Mouse (Mus musculus) limb, embryonic 13.5 days (tissue): ENCODE measurements around the gene Atp8a2. TPM values are rescaled to one million over a fixed set of nuclear protein-coding genes. Genes with fewer than 3 reads are reported as not detected.

Source experiments
- ATAC-seq: fragments of 200-750 bp; cut with Nextera tagmentation; 2 replicates; pipeline ENCODE4 v1.8.0; 2017; ENCODE audit warnings: low read depth, moderate number of reproducible peaks, moderate TSS enrichment; ENCODE audit not compliant: low FRiP score
- H3K27ac ChIP-seq: fragments of 300-500 bp; sonication (generic); 2 replicates; pipeline ENCODE4 v1.5.1; 2015; ENCODE audit warnings: inconsistent platforms, mild to moderate bottlenecking, moderate library complexity
- H3K27me3 ChIP-seq: fragments of 300-500 bp; sonication (generic); 2 replicates; pipeline ENCODE4 v1.6.1; 2015; ENCODE audit warnings: mild to moderate bottlenecking, inconsistent platforms
- H3K36me3 ChIP-seq: fragments of 300-500 bp; sonication (generic); 2 replicates; pipeline ENCODE4 v1.6.1; 2015; ENCODE audit warnings: inconsistent platforms, mild to moderate bottlenecking, moderate library complexity
- H3K4me1 ChIP-seq: fragments of 300-500 bp; sonication (generic); 2 replicates; pipeline ENCODE4 v1.6.1; 2015; ENCODE audit warnings: inconsistent platforms
- H3K4me2 ChIP-seq: fragments of 300-500 bp; sonication (generic); replicated peaks from 2 replicates; pipeline ENCODE4 v1.6.1; 2015; ENCODE audit warnings: inconsistent platforms, mild to moderate bottlenecking, moderate library complexity
- H3K4me3 ChIP-seq: fragments of 300-500 bp; sonication (generic); 2 replicates; pipeline ENCODE4 v1.5.1; 2015; ENCODE audit warnings: moderate library complexity, mild to moderate bottlenecking, inconsistent platforms
- H3K9ac ChIP-seq: fragments of 300-500 bp; sonication (generic); 2 replicates; pipeline ENCODE4 v1.6.1; 2015; ENCODE audit warnings: mild to moderate bottlenecking, inconsistent platforms
- H3K9me3 ChIP-seq: fragments of 300-500 bp; sonication (generic); 2 replicates; pipeline ENCODE4 v1.6.1; 2016; ENCODE audit warnings: inconsistent platforms
- WGBS: fragments of 180-500 bp; shearing (Covaris S2); methylation state at CpG from one replicate; pipeline ENCODE4 v1.1.7; 2015; 5-methylcytosine and 5-hydroxymethylcytosine counted together
- polyA plus RNA-seq: library from polyadenylated mRNA; unstranded; fragments of >200 nt; fragmentation: Nextera tagmentation; extraction: Ambion mirVana; gene quantifications from 2 replicates; pipeline ENCODE4 v1.2.1, GENCODE M21; 2015

The Atp8a2 gene
- 3.2 and 3.8 TPM in 2 replicates for polyA plus RNA-seq

- Histone ChIP-seq H3K27me3 (no peaks in the 10 kb centered on the region), H3K36me3 (no peaks in the 10 kb centered on the region), H3K9ac (no peak within 1 kb of the TSS), H3K4me3 (no peak within 1 kb of the TSS), H3K4me1 (no peaks in the 10 kb centered on the region), H3K9me3 (no peaks in the 10 kb centered on the region), H3K27ac (no peak within 1 kb of the TSS), H3K4me2 (no peak within 1 kb of the TSS)
- ATAC-seq = no peak
- 73% methylated on average over 7 of the region's 7 CpGs for WGBS
Measured at GRCm38 (mm10) chr14:60196884-60197283, at the start of gene Atp8a2. Atp8a2 (minus strand) TSS chr14:60197179.

GRCm38 (mm10) chr14:60238551-60238950, 41.6 kb upstream of the Atp8a2 start:
- H3K9me3 ChIP-seq = no peaks in the 10 kb centered on the region
- peaks cover 54% of the 10 kb centered on the region for H3K36me3 ChIP-seq

GRCm38 (mm10) chr14:60219886-60220285, 22.9 kb upstream of the Atp8a2 start:
- Histone ChIP-seq H3K36me3 (peaks cover 36% of the 10 kb centered on the region), H3K9ac (no peak overlapping the region), H3K9me3 (no peaks in the 10 kb centered on the region), H3K27me3 (no peaks in the 10 kb centered on the region), H3K27ac (no peak overlapping the region), H3K4me2 (no peak overlapping the region), H3K4me1 (no peaks in the 10 kb centered on the region), H3K4me3 (no peak overlapping the region)
- 93% methylated on average over 10 of the region's 10 CpGs for WGBS
- no peak for ATAC-seq

More at GRCm38 (mm10) chr14:60238551-60238950, 41.6 kb upstream of the Atp8a2 start:
- 84% methylated on average over 3 of the region's 3 CpGs for WGBS
- no peaks in the 10 kb centered on the region for H3K4me1 ChIP-seq
- ATAC-seq = no peak
- H3K4me2 ChIP-seq = no peak overlapping the region
- no peak overlapping the region for H3K27ac ChIP-seq
- H3K27me3 ChIP-seq = no peaks in the 10 kb centered on the region
- no peak overlapping the region for H3K9ac ChIP-seq
- no peak overlapping the region for H3K4me3 ChIP-seq

DNA sequence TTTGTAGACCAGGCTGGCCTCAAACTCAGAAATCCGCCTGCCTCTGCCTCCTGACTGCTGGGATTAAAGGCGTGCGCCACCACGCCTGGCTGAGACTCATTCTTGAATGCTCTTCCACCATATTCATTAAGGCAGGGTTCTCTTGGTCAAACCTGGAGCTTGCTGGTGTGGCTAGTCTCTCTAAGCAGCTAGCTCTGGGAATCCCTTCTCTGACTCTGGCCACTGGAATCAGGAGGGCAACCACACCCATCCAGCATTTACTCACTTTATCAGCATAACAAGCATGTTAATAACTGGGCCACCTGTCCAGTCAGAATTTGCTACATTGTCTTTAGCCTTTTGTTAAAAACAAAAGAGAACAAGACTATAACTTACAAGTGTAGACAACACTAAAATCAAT, 20.6 kb upstream of the Atp8a2 start:
- no peaks in the 10 kb centered on the region for H3K9me3 ChIP-seq
- no peaks in the 10 kb centered on the region for H3K4me1 ChIP-seq
- WGBS = 97% methylated on average over 4 of the region's 4 CpGs
- no peak overlapping the region for H3K27ac ChIP-seq
- H3K9ac ChIP-seq = no peak overlapping the region
- H3K27me3 ChIP-seq = no peaks in the 10 kb centered on the region
- H3K4me2 ChIP-seq = no peak overlapping the region
- no peak for ATAC-seq
- no peak overlapping the region for H3K4me3 ChIP-seq
- H3K36me3 ChIP-seq = peaks cover 32% of the 10 kb centered on the region

GRCm38 (mm10) chr14:60216125-60216524, 19.1 kb upstream of the Atp8a2 start:
- no peaks in the 10 kb centered on the region for H3K4me1 ChIP-seq
- no peaks in the 10 kb centered on the region for H3K27me3 ChIP-seq
- no peak overlapping the region for H3K9ac ChIP-seq
- ATAC-seq = no peak
- WGBS = 92% methylated on average over 1 of the region's 1 CpGs
- no peak overlapping the region for H3K4me3 ChIP-seq
- no peak overlapping the region for H3K4me2 ChIP-seq
- H3K9me3 ChIP-seq = no peaks in the 10 kb centered on the region
- H3K27ac ChIP-seq = no peak overlapping the region
- H3K36me3 ChIP-seq = peaks cover 27% of the 10 kb centered on the region

DNA sequence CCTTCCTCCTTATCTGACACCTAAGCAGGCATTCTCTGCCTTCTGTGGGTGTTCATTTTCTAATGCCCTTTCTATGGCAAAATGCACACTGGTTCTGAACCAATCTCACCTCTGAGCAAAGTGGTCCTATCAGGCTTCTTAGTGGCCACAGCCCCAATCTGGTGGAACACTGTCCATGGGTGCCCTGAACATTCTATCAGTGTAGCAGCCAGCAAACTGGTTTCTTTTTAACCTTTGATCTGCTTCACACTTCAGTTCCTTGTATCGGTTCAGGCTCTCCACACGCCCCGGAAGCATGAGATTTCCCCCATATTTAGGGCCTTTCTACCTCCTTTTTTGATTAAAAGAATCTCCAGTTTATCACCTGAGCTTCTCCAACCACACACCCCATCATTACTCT, 18.0 kb upstream of the Atp8a2 start:
- H3K9me3 ChIP-seq = no peaks in the 10 kb centered on the region
- WGBS = 86% methylated on average over 3 of the region's 3 CpGs
- H3K4me3 ChIP-seq = no peak overlapping the region
- ATAC-seq = no peak
- H3K27me3 ChIP-seq = no peaks in the 10 kb centered on the region
- H3K36me3 ChIP-seq = peaks cover 24% of the 10 kb centered on the region
- H3K4me1 ChIP-seq = no peaks in the 10 kb centered on the region
- no peak overlapping the region for H3K4me2 ChIP-seq
- no peak overlapping the region for H3K27ac ChIP-seq
- H3K9ac ChIP-seq = no peak overlapping the region

DNA sequence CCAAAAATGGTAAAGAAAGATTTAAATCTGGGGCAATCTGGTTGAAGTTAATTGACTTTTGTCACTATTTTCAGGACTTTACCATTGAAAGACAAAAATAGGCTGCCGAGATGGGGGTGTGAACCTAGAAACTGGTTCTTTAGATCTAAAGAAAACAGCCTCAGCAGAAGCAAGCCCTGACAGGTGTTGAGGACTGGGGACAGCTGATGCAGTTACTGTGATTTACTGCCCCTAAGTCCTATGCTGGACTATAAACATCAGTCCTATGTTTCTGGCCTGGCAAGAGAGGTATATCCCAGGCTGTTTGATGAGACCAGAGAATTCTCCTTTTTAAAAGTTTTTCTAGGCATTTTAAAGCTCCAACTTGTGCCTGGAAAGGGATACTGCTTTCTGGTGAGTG, 17.1 kb upstream of the Atp8a2 start:
- 45% methylated on average over 1 of the region's 1 CpGs for WGBS
- no peak for ATAC-seq
- H3K9ac ChIP-seq = no peak overlapping the region
- H3K4me2 ChIP-seq = no peak overlapping the region
- no peaks in the 10 kb centered on the region for H3K27me3 ChIP-seq
- no peaks in the 10 kb centered on the region for H3K9me3 ChIP-seq
- H3K4me3 ChIP-seq = no peak overlapping the region
- H3K36me3 ChIP-seq = peaks cover 17% of the 10 kb centered on the region
- H3K27ac ChIP-seq = no peak overlapping the region
- H3K4me1 ChIP-seq = no peaks in the 10 kb centered on the region

DNA sequence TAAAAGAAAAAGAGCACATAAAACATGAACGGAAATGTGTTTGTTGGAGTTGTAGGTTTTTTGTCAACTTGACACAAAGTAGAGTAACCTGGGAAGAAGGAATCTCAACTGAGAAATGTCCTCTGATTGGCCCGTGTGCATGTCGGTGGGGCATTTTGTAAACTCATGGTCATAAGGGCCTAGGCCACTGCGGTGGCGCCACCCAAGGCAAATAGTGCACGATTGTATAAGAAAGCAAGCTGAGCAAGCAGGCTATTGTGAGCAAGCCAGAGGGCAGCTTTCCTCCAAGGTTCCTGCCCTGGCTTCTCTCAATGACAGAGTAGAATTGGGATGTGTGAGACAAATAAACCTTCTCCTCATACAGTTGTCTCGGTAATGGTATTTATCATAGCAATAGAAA, 12.2 kb upstream of the Atp8a2 start:
- ATAC-seq = no peak
- no peaks in the 10 kb centered on the region for H3K27me3 ChIP-seq
- H3K4me1 ChIP-seq = no peaks in the 10 kb centered on the region
- H3K4me2 ChIP-seq = no peak overlapping the region
- H3K36me3 ChIP-seq = no peaks in the 10 kb centered on the region
- no peak overlapping the region for H3K4me3 ChIP-seq
- no peak overlapping the region for H3K27ac ChIP-seq
- H3K9me3 ChIP-seq = no peaks in the 10 kb centered on the region
- WGBS = 91% methylated on average over 7 of the region's 7 CpGs
- no peak overlapping the region for H3K9ac ChIP-seq

DNA sequence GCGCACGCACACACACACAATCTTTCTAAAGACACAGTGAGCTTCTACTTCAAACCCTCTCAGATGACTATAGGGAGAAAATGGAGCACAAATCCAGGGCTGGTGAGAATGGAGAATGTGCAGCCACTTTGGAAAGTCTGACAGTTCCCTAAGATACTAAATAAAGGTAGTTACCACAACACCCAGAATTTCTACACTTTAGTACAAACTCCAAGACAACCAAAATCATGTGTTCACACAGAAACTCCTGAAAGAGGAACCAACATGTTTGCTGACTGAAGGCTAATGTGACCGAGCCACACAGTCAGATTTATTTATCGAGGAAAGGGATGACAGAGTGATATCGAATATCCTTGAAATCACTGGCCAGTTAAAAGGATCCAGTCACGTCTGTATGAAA, 8.0 kb upstream of the Atp8a2 start:
- no peak for ATAC-seq
- Histone ChIP-seq H3K9ac (no peak overlapping the region), H3K36me3 (no peaks in the 10 kb centered on the region), H3K4me3 (no peak overlapping the region), H3K4me1 (no peaks in the 10 kb centered on the region), H3K27me3 (no peaks in the 10 kb centered on the region), H3K4me2 (no peak overlapping the region), H3K9me3 (no peaks in the 10 kb centered on the region), H3K27ac (no peak overlapping the region)
- 87% methylated on average over 6 of the region's 6 CpGs for WGBS

GRCm38 (mm10) chr14:60195999-60196398, 980 bp downstream of the Atp8a2 start:
- Histone ChIP-seq H3K4me3 (no peak overlapping the region), H3K9ac (no peak overlapping the region), H3K4me2 (no peak overlapping the region), H3K27me3 (no peaks in the 10 kb centered on the region), H3K36me3 (no peaks in the 10 kb centered on the region), H3K4me1 (no peaks in the 10 kb centered on the region), H3K27ac (no peak overlapping the region), H3K9me3 (no peaks in the 10 kb centered on the region)
- ATAC-seq = no peak
- 83% methylated on average over 5 of the region's 5 CpGs for WGBS

GRCm38 (mm10) chr14:60194606-60195005, 2.4 kb downstream of the Atp8a2 start:
- H3K9ac ChIP-seq = no peak overlapping the region
- no peaks in the 10 kb centered on the region for H3K4me1 ChIP-seq
- no peak overlapping the region for H3K4me3 ChIP-seq
- no peak overlapping the region for H3K27ac ChIP-seq
- no peaks in the 10 kb centered on the region for H3K27me3 ChIP-seq
- H3K4me2 ChIP-seq = no peak overlapping the region
- ATAC-seq = no peak
- no peaks in the 10 kb centered on the region for H3K9me3 ChIP-seq
- no peaks in the 10 kb centered on the region for H3K36me3 ChIP-seq
- 72% methylated on average over 1 of the region's 1 CpGs for WGBS

DNA sequence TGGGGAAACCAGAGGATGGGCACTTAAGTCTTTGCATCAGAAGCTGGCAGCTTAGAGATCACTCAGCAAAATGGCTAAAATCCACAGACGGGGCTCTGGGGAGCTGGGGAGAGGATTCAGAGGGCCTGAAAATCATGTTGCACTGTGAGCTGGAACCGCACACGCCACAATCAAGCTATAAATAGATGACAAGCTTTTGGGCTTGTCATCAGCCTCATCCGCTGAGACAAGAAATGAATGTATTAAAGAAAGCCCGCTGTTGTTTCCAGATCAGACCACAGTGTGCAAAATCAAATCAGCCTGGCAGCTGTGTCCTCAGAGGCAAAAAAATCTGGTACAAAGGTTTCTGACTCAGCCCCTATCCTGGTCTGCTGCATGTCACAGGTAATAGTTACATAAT, 7.2 kb downstream of the Atp8a2 start:
- no peak overlapping the region for H3K27ac ChIP-seq
- ATAC-seq = no peak
- 84% methylated on average over 5 of the region's 5 CpGs for WGBS
- H3K4me3 ChIP-seq = no peak overlapping the region
- no peaks in the 10 kb centered on the region for H3K9me3 ChIP-seq
- H3K4me1 ChIP-seq = no peaks in the 10 kb centered on the region
- H3K36me3 ChIP-seq = no peaks in the 10 kb centered on the region
- H3K9ac ChIP-seq = no peak overlapping the region
- peaks cover 3% of the 10 kb centered on the region; the same call in 1 of the 2 replicates for H3K27me3 ChIP-seq
- no peak overlapping the region for H3K4me2 ChIP-seq

DNA sequence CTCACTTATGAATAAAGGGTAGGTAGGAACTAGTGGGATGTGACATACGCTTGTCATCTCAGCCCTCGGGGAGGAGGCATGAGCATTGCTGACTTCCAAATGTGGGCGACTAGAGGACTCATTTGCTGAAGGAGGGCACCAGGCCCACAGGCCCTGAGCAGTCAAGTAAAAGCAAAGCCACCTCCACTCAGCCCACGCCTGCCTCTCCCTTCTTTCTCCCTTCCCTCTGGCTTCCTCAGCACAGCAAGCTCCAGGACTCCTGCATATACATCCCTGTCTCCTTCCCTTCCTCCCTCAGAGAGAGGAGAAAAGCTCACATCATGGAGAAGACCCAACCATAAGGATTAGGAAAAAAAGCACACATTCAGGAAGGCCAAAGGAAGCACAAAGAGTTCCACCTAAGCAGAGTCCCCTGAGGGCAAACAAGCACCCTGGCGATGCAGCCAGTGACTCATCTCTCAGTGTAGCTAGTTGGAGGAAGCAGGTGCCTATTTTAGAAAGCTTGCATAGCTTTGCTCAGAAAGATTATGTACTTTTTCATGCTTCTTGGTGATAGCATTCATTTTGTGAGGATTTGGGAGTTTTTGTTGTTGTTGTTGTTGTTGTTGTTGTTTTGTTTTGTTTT, 8.7 kb downstream of the Atp8a2 start:
- Histone ChIP-seq H3K27me3 (peaks cover 3% of the 10 kb centered on the region; the same call in 1 of the 2 replicates), H3K9me3 (no peaks in the 10 kb centered on the region), H3K4me3 (no peak overlapping the region), H3K4me2 (no peak overlapping the region), H3K36me3 (no peaks in the 10 kb centered on the region), H3K27ac (no peak overlapping the region), H3K9ac (no peak overlapping the region), H3K4me1 (no peaks in the 10 kb centered on the region)
- no peak for ATAC-seq
- WGBS = 79% methylated on average over 5 of the region's 5 CpGs
